Mouse (Mus musculus): Measurements from ENCODE around the gene En1. TPM values are rescaled to one million over a fixed set of nuclear protein-coding genes. Genes with fewer than 3 reads are reported as not detected.

The En1 gene
- polyA plus RNA-seq, 1 experiment from 2014 or later: 3.7 TPM

GRCm38 (mm10) chr1:120613461-120614306 lies 11.5 kb downstream of the En1 start:
- Histone ChIP-seq H3K9ac (no peak overlapping the region), H3K4me1 (replicated peaks) (0 out of 2 replicates have a peak, but pooled peaks cover 3% of the 10 kb centered on the region), H3K36me3 (no peaks in the 10 kb centered on the region), H3K27me3 (peaks cover 97% of the 10 kb centered on the region), H3K4me3 (no peak overlapping the region), H3K27ac (replicated peaks) (no peak overlapping the region), H3K4me2 (no peak overlapping the region), H3K9me3 (no peaks in the 10 kb centered on the region)
- no peak for ATAC-seq (ENCODE audit: low FRiP score, low read depth)
- WGBS: 3% methylated on average over 32 of the region's 32 CpGs

GRCm38 (mm10) chr1:120614307-120615100 lies 12.3 kb downstream of the En1 start:
- Histone ChIP-seq H3K36me3 (no peaks in the 10 kb centered on the region), H3K27me3 (peaks cover 94% of the 10 kb centered on the region), H3K27ac (replicated peaks) (no peak overlapping the region), H3K4me2 (no peak overlapping the region), H3K9ac (no peak overlapping the region), H3K9me3 (no peaks in the 10 kb centered on the region), H3K4me1 (replicated peaks) (0 out of 2 replicates have a peak, but pooled peaks cover 3% of the 10 kb centered on the region), H3K4me3 (no peak overlapping the region)
- ATAC-seq (ENCODE audit: low FRiP score, low read depth): no peak
- 2% methylated on average over 30 of the region's 30 CpGs for WGBS

- no peak overlapping the region for H3K4me2 ChIP-seq
- 5% methylated on average over 4 of the region's 4 CpGs for WGBS
- H3K27ac ChIP-seq (replicated peaks): no peak overlapping the region
- H3K4me3 ChIP-seq: no peak overlapping the region
- ATAC-seq (ENCODE audit: low FRiP score, low read depth): no peak
- H3K36me3 ChIP-seq: no peaks in the 10 kb centered on the region
- no peaks in the 10 kb centered on the region for H3K9me3 ChIP-seq
- H3K9ac ChIP-seq: no peak overlapping the region
- H3K27me3 ChIP-seq: peaks cover 94% of the 10 kb centered on the region
- 0 out of 2 replicates have a peak, but pooled peaks cover 3% of the 10 kb centered on the region for H3K4me1 ChIP-seq (replicated peaks)
These were observed 13.3 kb downstream of the En1 start for GRCm38 (mm10) chr1:120615521-120615920.

GRCm38 (mm10) chr1:120615927-120616326 lies 13.7 kb downstream of the En1 start:
- Histone ChIP-seq H3K4me2 (no peak overlapping the region), H3K27me3 (peaks cover 91% of the 10 kb centered on the region), H3K9me3 (no peaks in the 10 kb centered on the region), H3K4me1 (replicated peaks) (0 out of 2 replicates have a peak, but pooled peaks cover 3% of the 10 kb centered on the region), H3K27ac (replicated peaks) (no peak overlapping the region), H3K36me3 (no peaks in the 10 kb centered on the region), H3K4me3 (no peak overlapping the region), H3K9ac (no peak overlapping the region)
- 2% methylated on average over 9 of the region's 9 CpGs for WGBS
- peak; percentile 51; the same call in 1 of the 2 replicates for ATAC-seq (ENCODE audit: low FRiP score, low read depth)

- H3K9ac ChIP-seq: no peak overlapping the region
- peaks cover 53% of the 10 kb centered on the region for H3K27me3 ChIP-seq
- H3K27ac ChIP-seq (replicated peaks): no peak overlapping the region
- H3K4me1 ChIP-seq (replicated peaks): no peaks in the 10 kb centered on the region
- no peak overlapping the region for H3K4me2 ChIP-seq
- 18% methylated on average over 5 of the region's 5 CpGs for WGBS
- H3K9me3 ChIP-seq: no peaks in the 10 kb centered on the region
- ATAC-seq (ENCODE audit: low FRiP score, low read depth): no peak
- H3K4me3 ChIP-seq: no peak overlapping the region
- H3K36me3 ChIP-seq: no peaks in the 10 kb centered on the region
These were observed 19.2 kb downstream of the En1 start for GRCm38 (mm10) chr1:120621383-120621782.

GRCm38 (mm10) chr1:120626930-120627621 lies 24.9 kb downstream of the En1 start:
- Histone ChIP-seq H3K9ac (no peak overlapping the region), H3K27ac (replicated peaks) (no peak overlapping the region), H3K9me3 (no peaks in the 10 kb centered on the region), H3K4me2 (no peak overlapping the region), H3K4me3 (no peak overlapping the region), H3K4me1 (replicated peaks) (no peaks in the 10 kb centered on the region), H3K36me3 (no peaks in the 10 kb centered on the region), H3K27me3 (peaks cover 16% of the 10 kb centered on the region; the same call in 1 of the 2 replicates)
- 45% methylated on average over 11 of the region's 11 CpGs for WGBS
- ATAC-seq (ENCODE audit: low FRiP score, low read depth): no peak; the same call in 1 of the 2 replicates

GRCm38 (mm10) chr1:120627622-120628001 lies 25.4 kb downstream of the En1 start:
- peaks cover 16% of the 10 kb centered on the region; the same call in 1 of the 2 replicates for H3K27me3 ChIP-seq
- H3K4me3 ChIP-seq: no peak overlapping the region
- no peak for ATAC-seq (ENCODE audit: low FRiP score, low read depth)
- no peak overlapping the region for H3K9ac ChIP-seq
- H3K9me3 ChIP-seq: no peaks in the 10 kb centered on the region
- H3K4me1 ChIP-seq (replicated peaks): no peaks in the 10 kb centered on the region
- H3K4me2 ChIP-seq: no peak overlapping the region
- no peak overlapping the region for H3K27ac ChIP-seq (replicated peaks)
- WGBS: 75% methylated on average over 4 of the region's 4 CpGs
- no peaks in the 10 kb centered on the region for H3K36me3 ChIP-seq

GRCm38 (mm10) chr1:120628821-120629220 lies 26.6 kb downstream of the En1 start:
- WGBS: 56% methylated on average over 9 of the region's 9 CpGs
- Histone ChIP-seq H3K27ac (replicated peaks) (no peak overlapping the region), H3K27me3 (0 out of 2 replicates have a peak, but pooled peaks cover 12% of the 10 kb centered on the region), H3K4me2 (no peak overlapping the region), H3K4me3 (no peak overlapping the region), H3K9me3 (no peaks in the 10 kb centered on the region), H3K4me1 (replicated peaks) (no peaks in the 10 kb centered on the region), H3K9ac (no peak overlapping the region), H3K36me3 (no peaks in the 10 kb centered on the region)
- no peak for ATAC-seq (ENCODE audit: low FRiP score, low read depth)

- H3K4me1 ChIP-seq (replicated peaks): peaks cover 22% of the 10 kb centered on the region
- WGBS: 11% methylated on average over 10 of the region's 10 CpGs
- H3K27me3 ChIP-seq: no peaks in the 10 kb centered on the region
- H3K9ac ChIP-seq: no peak overlapping the region
- H3K4me3 ChIP-seq: 0 out of 2 replicates have a peak overlapping the region, but pooled peaks have one; percentile 9
- H3K4me2 ChIP-seq: peak overlapping the region; percentile 46
- H3K36me3 ChIP-seq: no peaks in the 10 kb centered on the region
- H3K27ac ChIP-seq (replicated peaks): peak overlapping the region; percentile 49
- H3K9me3 ChIP-seq: no peaks in the 10 kb centered on the region
- ATAC-seq (ENCODE audit: low FRiP score, low read depth): peak; percentile 67; the same call in 1 of the 2 replicates
These were observed 41.2 kb downstream of the En1 start for GRCm38 (mm10) chr1:120643380-120643779.

GRCm38 (mm10) chr1:120643848-120644711 lies 41.9 kb downstream of the En1 start:
- H3K9ac ChIP-seq: 0 out of 2 replicates have a peak overlapping the region, but pooled peaks have one; percentile 8
- peak overlapping the region; percentile 49 for H3K27ac ChIP-seq (replicated peaks)
- 4% methylated on average over 13 of the region's 13 CpGs for WGBS
- no peaks in the 10 kb centered on the region for H3K36me3 ChIP-seq
- H3K27me3 ChIP-seq: no peaks in the 10 kb centered on the region
- peaks cover 22% of the 10 kb centered on the region for H3K4me1 ChIP-seq (replicated peaks)
- no peaks in the 10 kb centered on the region for H3K9me3 ChIP-seq
- peak; percentile 85 for ATAC-seq (ENCODE audit: low FRiP score, low read depth)
- H3K4me2 ChIP-seq: peak overlapping the region; percentile 46
- peak overlapping the region; percentile 9; the same call in 1 of the 2 replicates for H3K4me3 ChIP-seq

- no peak overlapping the region for H3K4me3 ChIP-seq
- H3K9me3 ChIP-seq: no peaks in the 10 kb centered on the region
- no peak overlapping the region for H3K9ac ChIP-seq
- peaks cover 22% of the 10 kb centered on the region for H3K4me1 ChIP-seq (replicated peaks)
- 48% methylated on average over 1 of the region's 1 CpGs for WGBS
- H3K27ac ChIP-seq (replicated peaks): peak overlapping the region; percentile 49; the same call in 1 of the 2 replicates
- no peaks in the 10 kb centered on the region for H3K27me3 ChIP-seq
- no peak overlapping the region; the same call in 1 of the 2 replicates for H3K4me2 ChIP-seq
- ATAC-seq (ENCODE audit: low FRiP score, low read depth): peak; percentile 50; the same call in 1 of the 2 replicates
- H3K36me3 ChIP-seq: no peaks in the 10 kb centered on the region
These were observed 42.5 kb downstream of the En1 start for GRCm38 (mm10) chr1:120644755-120645154.
